Mouse (Mus musculus): ENCODE measurements around the gene Ikzf1. TPM values are rescaled to one million over a fixed set of nuclear protein-coding genes. Genes with fewer than 3 reads are reported as not detected.

Ikzf1 gene
- total and polyA plus RNA-seq, 2 experiments from 2014 or later, result 0.91 to 4.0 TPM

DNA sequence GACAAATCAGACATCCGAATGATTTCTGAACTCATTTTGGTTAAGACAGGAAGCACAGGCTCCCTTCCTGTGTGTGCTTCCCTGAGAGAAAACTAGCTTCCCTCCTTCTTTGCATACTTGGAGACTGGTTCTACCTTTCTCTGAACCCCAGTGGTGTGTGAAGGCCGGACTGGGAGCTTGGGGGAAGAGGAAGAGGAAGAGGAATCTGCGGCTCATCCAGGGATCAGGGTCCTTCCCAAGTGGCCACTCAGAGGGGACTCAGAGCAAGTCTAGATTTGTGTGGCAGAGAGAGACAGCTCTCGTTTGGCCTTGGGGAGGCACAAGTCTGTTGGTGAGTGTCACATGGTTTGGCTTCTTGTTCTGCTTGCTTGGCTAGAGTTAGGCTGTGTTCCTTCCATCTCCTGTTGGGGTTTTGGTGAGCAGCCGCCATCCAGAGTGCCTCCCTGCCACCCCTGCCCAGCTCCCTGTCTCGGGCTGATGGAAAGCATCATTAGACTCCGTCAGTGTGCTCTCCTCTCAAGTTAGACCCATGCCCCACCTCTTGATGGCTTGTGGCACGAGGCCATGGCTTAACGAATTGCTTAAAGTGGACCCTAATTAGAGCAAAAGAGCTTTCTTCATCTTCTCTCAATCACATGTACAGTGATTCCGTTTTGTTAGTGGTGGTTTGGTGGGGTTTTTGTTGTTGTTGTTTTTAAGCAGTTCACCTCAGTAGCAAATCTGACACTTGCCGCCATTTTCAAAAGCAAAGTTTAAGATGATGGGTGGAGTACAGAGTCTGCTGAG, 5.4 kb downstream of the Ikzf1 start:
- H3K4me2 ChIP-seq (ENCODE audit: low read depth, low read length), result no peak overlapping the region
- WGBS, result 76% methylated on average over 11 of the region's 11 CpGs
- no peak overlapping the region for H3K9ac ChIP-seq (replicated peaks; ENCODE audit: low read length)

GRCm38 (mm10) chr11:11690845-11691196, 6.0 kb downstream of the Ikzf1 start:
- H3K4me2 ChIP-seq (ENCODE audit: low read depth, low read length), result no peak overlapping the region
- DNase-seq (ENCODE audit: low spot score) (no peak), ATAC-seq (no peak)
- WGBS, result 94% methylated on average over 8 of the region's 8 CpGs
- no peak overlapping the region for H3K9ac ChIP-seq (replicated peaks; ENCODE audit: low read length)
- no peak overlapping the region for H3K4me3 ChIP-seq (ENCODE audit: low read length)
- H3K36me3 ChIP-seq (ENCODE audit: insufficient read depth, low read length), result no peaks in the 10 kb centered on the region
- no peak for TF ChIP-seq CTCF (IDR thresholded peaks at IDR 0.05; ENCODE audit: low read depth)
- H3K4me1 ChIP-seq (ENCODE audit: insufficient read depth, low read length), result peaks cover 7% of the 10 kb centered on the region; the same call in 1 of the 2 replicates
- H3K27ac ChIP-seq, result no peak overlapping the region
- H3K9me3 ChIP-seq (ENCODE audit: low read length), result no peaks in the 10 kb centered on the region
- H3K27me3 ChIP-seq (ENCODE audit: insufficient read depth, low read length), result peaks cover 11% of the 10 kb centered on the region

More for the DNA sequence above, 5.4 kb downstream of the Ikzf1 start:
- ATAC-seq (no peak), DNase-seq (ENCODE audit: low spot score) (no peak)
- Histone ChIP-seq H3K27ac (no peak overlapping the region), H3K4me3 (ENCODE audit: low read length) (no peak overlapping the region), H3K4me1 (ENCODE audit: insufficient read depth, low read length) (peaks cover 7% of the 10 kb centered on the region; the same call in 1 of the 2 replicates), H3K36me3 (ENCODE audit: insufficient read depth, low read length) (no peaks in the 10 kb centered on the region), H3K9me3 (ENCODE audit: low read length) (no peaks in the 10 kb centered on the region), H3K27me3 (ENCODE audit: insufficient read depth, low read length) (peaks cover 16% of the 10 kb centered on the region)
- no peak for TF ChIP-seq CTCF (IDR thresholded peaks at IDR 0.05; ENCODE audit: low read depth)

GRCm38 (mm10) chr11:11691324-11692058, 6.7 kb downstream of the Ikzf1 start:
- H3K4me2 ChIP-seq (ENCODE audit: low read depth, low read length), result no peak overlapping the region
- ATAC-seq (no peak), DNase-seq (ENCODE audit: low spot score) (no peak)
- WGBS, result 87% methylated on average over 14 of the region's 14 CpGs
- TF ChIP-seq CTCF (IDR thresholded peaks at IDR 0.05; ENCODE audit: low read depth), result no peak
- no peak overlapping the region for H3K4me3 ChIP-seq (ENCODE audit: low read length)
- 0 out of 2 replicates have a peak, but pooled peaks cover 7% of the 10 kb centered on the region for H3K27me3 ChIP-seq (ENCODE audit: insufficient read depth, low read length)
- H3K27ac ChIP-seq, result no peak overlapping the region
- no peaks in the 10 kb centered on the region for H3K36me3 ChIP-seq (ENCODE audit: insufficient read depth, low read length)
- peaks cover 1% of the 10 kb centered on the region; the same call in 1 of the 2 replicates for H3K4me1 ChIP-seq (ENCODE audit: insufficient read depth, low read length)
- no peaks in the 10 kb centered on the region for H3K9me3 ChIP-seq (ENCODE audit: low read length)
- no peak overlapping the region for H3K9ac ChIP-seq (replicated peaks; ENCODE audit: low read length)

GRCm38 (mm10) chr11:11692558-11693166, 7.9 kb downstream of the Ikzf1 start:
- no peak overlapping the region for H3K4me2 ChIP-seq (ENCODE audit: low read depth, low read length)
- H3K36me3 ChIP-seq (ENCODE audit: insufficient read depth, low read length), result no peaks in the 10 kb centered on the region
- H3K27me3 ChIP-seq (ENCODE audit: insufficient read depth, low read length), result 0 out of 2 replicates have a peak, but pooled peaks cover 5% of the 10 kb centered on the region
- DNase-seq (ENCODE audit: low spot score) (no peak), ATAC-seq (no peak)
- H3K4me3 ChIP-seq (ENCODE audit: low read length), result no peak overlapping the region
- TF ChIP-seq CTCF (IDR thresholded peaks at IDR 0.05; ENCODE audit: low read depth), result no peak
- no peak overlapping the region for H3K27ac ChIP-seq
- WGBS, result 90% methylated on average over 10 of the region's 10 CpGs
- H3K9me3 ChIP-seq (ENCODE audit: low read length), result no peaks in the 10 kb centered on the region
- no peaks in the 10 kb centered on the region for H3K4me1 ChIP-seq (ENCODE audit: insufficient read depth, low read length)
- H3K9ac ChIP-seq (replicated peaks; ENCODE audit: low read length), result no peak overlapping the region

GRCm38 (mm10) chr11:11693446-11693845, 8.6 kb downstream of the Ikzf1 start:
- TF ChIP-seq CTCF (IDR thresholded peaks at IDR 0.05; ENCODE audit: low read depth), result no peak
- DNase-seq (ENCODE audit: low spot score) (no peak), ATAC-seq (no peak)
- Histone ChIP-seq H3K4me1 (ENCODE audit: insufficient read depth, low read length) (no peaks in the 10 kb centered on the region), H3K4me2 (ENCODE audit: low read depth, low read length) (no peak overlapping the region), H3K27ac (no peak overlapping the region), H3K36me3 (ENCODE audit: insufficient read depth, low read length) (no peaks in the 10 kb centered on the region), H3K9me3 (ENCODE audit: low read length) (no peaks in the 10 kb centered on the region), H3K4me3 (ENCODE audit: low read length) (no peak overlapping the region), H3K27me3 (ENCODE audit: insufficient read depth, low read length) (0 out of 2 replicates have a peak, but pooled peaks cover 3% of the 10 kb centered on the region), H3K9ac (replicated peaks; ENCODE audit: low read length) (no peak overlapping the region)
- 93% methylated on average over 3 of the region's 3 CpGs for WGBS

GRCm38 (mm10) chr11:11694072-11694471, 9.3 kb downstream of the Ikzf1 start:
- no peak for DNase-seq (ENCODE audit: low spot score)
- Histone ChIP-seq H3K9me3 (ENCODE audit: low read length) (no peaks in the 10 kb centered on the region), H3K4me1 (ENCODE audit: insufficient read depth, low read length) (no peaks in the 10 kb centered on the region), H3K9ac (replicated peaks; ENCODE audit: low read length) (no peak overlapping the region), H3K27ac (no peak overlapping the region), H3K4me2 (ENCODE audit: low read depth, low read length) (no peak overlapping the region), H3K4me3 (ENCODE audit: low read length) (no peak overlapping the region), H3K27me3 (ENCODE audit: insufficient read depth, low read length) (no peaks in the 10 kb centered on the region), H3K36me3 (ENCODE audit: insufficient read depth, low read length) (no peaks in the 10 kb centered on the region)
- 83% methylated on average over 2 of the region's 2 CpGs for WGBS
- ATAC-seq, result no peak
- no peak for TF ChIP-seq CTCF (IDR thresholded peaks at IDR 0.05; ENCODE audit: low read depth)

Data from hindbrain, postnatal 0 days (tissue).